Mouse (Mus musculus): ENCODE results near the gene Dlat. TPM values are rescaled to one million over a fixed set of nuclear protein-coding genes. Genes with fewer than 3 reads are reported as not detected.
A peak's percentile ranks its signal among the peaks of the same experiment; 100 is the strongest.

Gene Dlat
- polyA plus RNA-seq, 1 experiment from 2014 or later: 54.3 TPM

DNA sequence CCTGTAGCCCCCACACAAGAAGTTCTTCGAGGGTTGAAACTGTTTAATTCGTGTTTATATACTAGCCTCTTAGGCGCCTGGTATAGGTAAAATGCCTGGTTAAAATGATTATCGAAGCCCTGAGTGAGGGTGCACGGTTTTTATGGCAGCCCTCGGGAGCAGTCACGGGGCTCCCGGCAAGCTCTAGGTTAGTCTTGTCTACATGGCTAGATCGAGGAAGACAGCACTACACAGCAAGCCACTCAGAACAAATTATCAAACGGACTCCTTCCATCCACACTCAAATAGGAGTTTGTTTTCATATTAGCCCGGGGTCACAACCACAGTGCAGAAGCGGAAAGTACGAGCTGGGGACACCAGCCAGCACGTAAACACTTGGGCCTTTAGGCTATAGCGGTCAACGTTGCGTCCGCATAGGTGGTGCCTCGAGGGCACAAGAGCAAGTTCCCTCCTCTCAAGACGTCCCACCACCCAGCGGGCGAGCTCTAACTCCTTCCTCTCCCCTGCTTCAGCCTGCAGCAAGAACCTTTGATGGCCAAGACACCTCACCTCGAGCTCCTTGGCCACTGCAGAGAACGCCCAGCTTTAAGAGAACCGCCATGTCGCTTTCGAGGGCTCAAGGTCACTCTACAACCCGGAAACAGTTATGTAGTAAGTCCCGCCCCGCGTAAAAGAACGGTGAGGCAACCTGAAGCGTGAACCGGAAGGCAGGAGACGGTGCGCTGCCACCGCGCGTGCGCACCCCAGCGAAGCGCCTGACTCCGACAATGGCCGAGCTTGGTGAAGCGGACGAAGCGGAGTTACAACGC, 56.2 kb downstream of the Dlat start, which contains the start of the genes Sdhd and Timm8b:
Gene Sdhd (minus strand): TSS at position 624 of the 809 bp plus-strand sequence.
Gene Timm8b (plus strand): TSS at position 722 of the 809 bp plus-strand sequence.
- no peaks in the 10 kb centered on the region for H3K27me3 ChIP-seq (ENCODE audit: control insufficient read depth, insufficient read depth, low read depth, low read length)
- H3K27ac ChIP-seq (ENCODE audit: low read length): peak within 1 kb of the TSS; percentile 85
- ATAC-seq: peak; percentile 99
- WGBS: under 1% methylated on average over 48 of the region's 48 CpGs
- peak within 1 kb of the TSS; percentile 76 for H3K4me3 ChIP-seq (ENCODE audit: low read depth, low read length)
- H3K4me2 ChIP-seq (ENCODE audit: low read length): peak within 1 kb of the TSS; percentile 94
- no peaks in the 10 kb centered on the region for H3K9me3 ChIP-seq (replicated peaks; ENCODE audit: control insufficient read depth, low read length, poor library complexity, severe bottlenecking)
- H3K4me1 ChIP-seq (ENCODE audit: control insufficient read depth, insufficient read depth, low read length): peaks cover 26% of the 10 kb centered on the region
- peaks cover 16% of the 10 kb centered on the region for H3K36me3 ChIP-seq (ENCODE audit: control insufficient read depth, insufficient read depth, low read length)
- peak within 1 kb of the TSS; percentile 89 for H3K9ac ChIP-seq (ENCODE audit: low read depth, low read length)

DNA sequence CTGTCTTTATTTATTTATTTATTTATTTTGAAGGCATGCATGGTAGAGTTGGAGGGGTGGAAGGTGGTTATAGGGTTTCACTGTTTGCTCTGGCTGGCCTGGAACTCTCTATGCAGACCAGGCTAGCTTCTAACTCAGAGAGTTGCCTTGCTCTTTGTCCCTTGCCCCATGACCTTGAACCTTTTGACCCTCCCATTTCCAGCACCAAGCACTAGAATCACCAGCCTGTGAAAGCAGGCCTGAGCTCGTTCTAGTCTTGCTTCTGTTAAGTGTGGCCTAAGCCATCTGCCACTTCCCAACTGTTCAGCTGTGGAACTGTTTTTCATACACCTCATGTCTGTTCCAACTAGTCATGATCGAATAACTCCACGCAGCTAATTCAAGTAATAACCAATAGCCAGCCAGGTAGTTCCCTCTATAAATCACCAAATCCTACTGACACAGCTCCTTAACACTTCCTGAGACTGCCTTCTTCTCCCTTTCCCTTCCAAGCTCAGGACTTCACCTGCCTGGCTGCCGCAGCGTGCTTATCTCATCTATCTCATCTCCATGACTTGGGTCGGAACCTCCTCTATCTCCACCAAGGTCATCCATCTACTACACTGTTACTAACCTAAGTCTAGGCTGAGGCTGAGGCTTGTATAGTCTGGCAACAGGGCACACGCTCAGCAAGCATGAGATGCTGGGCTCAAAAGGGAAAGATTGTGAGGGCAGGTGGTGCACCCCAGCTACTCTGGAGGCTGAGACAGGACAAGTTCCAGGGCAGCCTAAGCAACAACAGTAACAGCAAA, 57.3 kb downstream of the Dlat start:
- peak overlapping the region; percentile 76; the same call in 1 of the 2 replicates for H3K4me3 ChIP-seq (ENCODE audit: low read depth, low read length)
- H3K9ac ChIP-seq (ENCODE audit: low read depth, low read length): no peak overlapping the region
- H3K36me3 ChIP-seq (ENCODE audit: control insufficient read depth, insufficient read depth, low read length): peaks cover 17% of the 10 kb centered on the region
- peaks cover 26% of the 10 kb centered on the region for H3K4me1 ChIP-seq (ENCODE audit: control insufficient read depth, insufficient read depth, low read length)
- WGBS: 92% methylated on average over 7 of the region's 7 CpGs
- H3K9me3 ChIP-seq (replicated peaks; ENCODE audit: control insufficient read depth, low read length, poor library complexity, severe bottlenecking): no peaks in the 10 kb centered on the region
- peak overlapping the region; percentile 94 for H3K4me2 ChIP-seq (ENCODE audit: low read length)
- H3K27me3 ChIP-seq (ENCODE audit: control insufficient read depth, insufficient read depth, low read depth, low read length): no peaks in the 10 kb centered on the region
- ATAC-seq: no peak
- H3K27ac ChIP-seq (ENCODE audit: low read length): no peak overlapping the region

DNA sequence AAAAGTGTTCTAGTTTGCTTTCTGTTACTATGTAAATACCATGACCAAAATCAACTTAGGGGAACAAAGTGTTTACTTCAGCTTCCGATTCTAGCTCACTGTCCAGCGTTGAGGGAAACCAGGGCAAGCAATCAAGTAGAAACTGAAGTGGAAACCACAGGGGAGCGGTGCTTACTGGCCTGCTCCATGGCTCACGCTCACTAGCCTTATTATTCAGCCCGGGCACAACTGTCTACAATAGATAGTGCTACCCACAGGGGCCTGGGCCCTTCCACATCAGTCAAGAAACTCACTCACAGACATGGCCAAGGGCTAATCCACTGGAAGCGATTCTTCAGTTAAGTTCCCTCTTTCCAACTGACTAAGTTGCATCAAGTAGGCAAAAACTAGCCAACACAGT, 58.0 kb downstream of the Dlat start:
- no peak overlapping the region for H3K4me3 ChIP-seq (ENCODE audit: low read depth, low read length)
- WGBS: 86% methylated on average over 6 of the region's 6 CpGs
- H3K36me3 ChIP-seq (ENCODE audit: control insufficient read depth, insufficient read depth, low read length): peaks cover 23% of the 10 kb centered on the region
- H3K27me3 ChIP-seq (ENCODE audit: control insufficient read depth, insufficient read depth, low read depth, low read length): no peaks in the 10 kb centered on the region
- no peak overlapping the region for H3K4me2 ChIP-seq (ENCODE audit: low read length)
- no peak overlapping the region for H3K9ac ChIP-seq (ENCODE audit: low read depth, low read length)
- peaks cover 26% of the 10 kb centered on the region for H3K4me1 ChIP-seq (ENCODE audit: control insufficient read depth, insufficient read depth, low read length)
- no peaks in the 10 kb centered on the region for H3K9me3 ChIP-seq (replicated peaks; ENCODE audit: control insufficient read depth, low read length, poor library complexity, severe bottlenecking)
- ATAC-seq: no peak
- H3K27ac ChIP-seq (ENCODE audit: low read length): no peak overlapping the region

DNA sequence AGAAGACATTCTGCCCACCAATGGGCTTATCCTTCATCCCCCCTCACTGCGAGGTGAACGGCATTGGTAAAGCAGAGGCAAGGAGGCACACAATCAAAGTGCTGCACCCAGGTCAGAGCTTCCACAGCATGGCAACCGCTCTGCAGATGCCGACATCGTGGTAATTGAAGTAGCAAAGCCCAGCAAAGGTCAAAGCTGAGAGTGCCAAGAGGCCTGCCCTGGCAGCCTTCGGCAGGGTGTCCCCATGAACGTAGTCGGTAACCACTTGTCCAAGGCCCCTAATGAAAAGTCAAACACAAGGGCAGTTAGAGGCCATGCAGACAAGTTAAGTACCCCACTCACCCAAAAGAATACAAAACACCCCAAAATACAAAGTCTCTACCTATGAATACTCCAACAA, 62.6 kb downstream of the Dlat start:
- H3K4me2 ChIP-seq (ENCODE audit: low read length): no peak overlapping the region
- no peaks in the 10 kb centered on the region for H3K9me3 ChIP-seq (replicated peaks; ENCODE audit: control insufficient read depth, low read length, poor library complexity, severe bottlenecking)
- 98% methylated on average over 8 of the region's 8 CpGs for WGBS
- H3K4me3 ChIP-seq (ENCODE audit: low read depth, low read length): no peak overlapping the region
- H3K36me3 ChIP-seq (ENCODE audit: control insufficient read depth, insufficient read depth, low read length): peaks cover 31% of the 10 kb centered on the region
- no peak overlapping the region for H3K9ac ChIP-seq (ENCODE audit: low read depth, low read length)
- H3K4me1 ChIP-seq (ENCODE audit: control insufficient read depth, insufficient read depth, low read length): peaks cover 5% of the 10 kb centered on the region
- no peaks in the 10 kb centered on the region for H3K27me3 ChIP-seq (ENCODE audit: control insufficient read depth, insufficient read depth, low read depth, low read length)
- H3K27ac ChIP-seq (ENCODE audit: low read length): no peak overlapping the region
- ATAC-seq: no peak

DNA sequence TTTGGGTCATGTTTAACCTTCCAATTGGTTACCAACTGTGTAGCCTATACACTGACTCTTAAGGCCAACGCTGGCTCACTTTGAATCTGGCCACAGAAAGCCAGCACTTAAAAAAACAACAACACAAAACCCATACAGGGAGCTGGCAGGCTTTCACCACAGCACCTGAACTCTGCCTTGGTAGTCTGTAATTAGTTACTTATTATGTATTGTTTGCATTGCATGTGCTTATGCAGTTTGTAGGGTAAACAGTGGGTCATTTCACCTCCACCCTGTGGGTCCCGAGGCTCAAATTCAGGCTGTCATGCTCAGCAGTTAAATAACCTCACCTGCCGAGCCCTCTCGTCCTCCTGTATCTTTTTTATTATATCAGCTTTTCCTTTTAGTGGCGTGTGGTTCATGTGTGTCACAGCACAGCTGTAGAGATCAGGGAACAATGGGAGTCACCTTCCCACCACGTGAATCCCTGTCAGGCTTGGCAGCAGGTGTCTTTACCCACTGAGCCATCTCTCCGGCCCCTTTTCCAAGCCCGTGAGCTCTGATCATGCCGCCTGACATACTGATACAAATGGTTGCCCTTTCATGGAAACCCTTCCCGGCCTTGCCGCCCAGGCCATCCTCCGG, 64.7 kb downstream of the Dlat start:
- Histone ChIP-seq H3K4me1 (ENCODE audit: control insufficient read depth, insufficient read depth, low read length) (no peaks in the 10 kb centered on the region), H3K9ac (ENCODE audit: low read depth, low read length) (no peak overlapping the region), H3K9me3 (replicated peaks; ENCODE audit: control insufficient read depth, low read length, poor library complexity, severe bottlenecking) (no peaks in the 10 kb centered on the region), H3K4me3 (ENCODE audit: low read depth, low read length) (no peak overlapping the region), H3K27me3 (ENCODE audit: control insufficient read depth, insufficient read depth, low read depth, low read length) (no peaks in the 10 kb centered on the region), H3K4me2 (ENCODE audit: low read length) (no peak overlapping the region), H3K36me3 (ENCODE audit: control insufficient read depth, insufficient read depth, low read length) (peaks cover 28% of the 10 kb centered on the region), H3K27ac (ENCODE audit: low read length) (no peak overlapping the region)
- 81% methylated on average over 12 of the region's 12 CpGs for whole genome bisulfite sequencing
- no peak for ATAC-seq

DNA sequence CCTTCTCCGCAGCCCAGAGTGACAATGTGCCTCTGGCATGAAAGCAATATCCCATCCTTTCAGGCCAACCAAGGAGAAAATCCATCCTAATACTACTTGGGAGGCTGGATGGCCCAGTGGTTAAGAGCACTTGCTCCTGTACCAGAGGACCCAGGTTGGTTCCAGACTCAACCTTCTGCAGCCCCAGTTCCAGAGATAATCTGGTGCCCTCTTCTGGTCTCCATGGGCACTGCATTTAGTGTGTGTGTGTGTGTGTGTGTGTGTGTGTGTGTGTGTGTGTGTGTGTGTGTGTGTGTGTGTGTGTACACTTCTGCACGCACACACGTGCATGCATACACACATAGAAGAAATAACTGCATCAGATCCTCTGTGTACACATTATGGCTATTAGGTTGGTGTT, 66.0 kb downstream of the Dlat start:
- H3K4me2 ChIP-seq (ENCODE audit: low read length): no peak overlapping the region
- no peak overlapping the region for H3K4me3 ChIP-seq (ENCODE audit: low read depth, low read length)
- ATAC-seq: no peak
- H3K27me3 ChIP-seq (ENCODE audit: control insufficient read depth, insufficient read depth, low read depth, low read length): no peaks in the 10 kb centered on the region
- H3K27ac ChIP-seq (ENCODE audit: low read length): no peak overlapping the region
- no peaks in the 10 kb centered on the region for H3K9me3 ChIP-seq (replicated peaks; ENCODE audit: control insufficient read depth, low read length, poor library complexity, severe bottlenecking)
- 85% methylated on average over 3 of the region's 3 CpGs for WGBS
- H3K4me1 ChIP-seq (ENCODE audit: control insufficient read depth, insufficient read depth, low read length): no peaks in the 10 kb centered on the region
- no peak overlapping the region for H3K9ac ChIP-seq (ENCODE audit: low read depth, low read length)
- H3K36me3 ChIP-seq (ENCODE audit: control insufficient read depth, insufficient read depth, low read length): peaks cover 23% of the 10 kb centered on the region

DNA sequence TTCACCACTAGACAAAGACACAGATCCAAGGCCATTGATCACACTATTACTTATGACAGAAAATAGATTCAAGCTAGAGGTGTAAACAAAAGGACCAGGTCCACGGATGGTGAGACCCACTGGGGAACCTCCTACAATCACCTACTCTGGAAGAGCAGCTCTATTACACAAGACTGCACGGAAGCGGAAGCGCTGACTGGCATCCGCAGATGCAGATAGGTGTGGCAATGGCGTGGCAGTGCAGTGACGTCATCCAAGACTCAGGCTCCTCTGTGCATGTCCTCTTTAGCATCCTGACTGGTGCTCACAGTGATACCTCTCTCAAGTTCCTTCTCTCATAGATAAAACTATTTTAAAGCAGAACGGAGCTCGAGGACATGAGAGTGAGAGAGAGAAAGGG, 66.6 kb downstream of the Dlat start:
- no peak for ATAC-seq
- Histone ChIP-seq H3K4me1 (ENCODE audit: control insufficient read depth, insufficient read depth, low read length) (no peaks in the 10 kb centered on the region), H3K9me3 (replicated peaks; ENCODE audit: control insufficient read depth, low read length, poor library complexity, severe bottlenecking) (no peaks in the 10 kb centered on the region), H3K4me2 (ENCODE audit: low read length) (no peak overlapping the region), H3K27me3 (ENCODE audit: control insufficient read depth, insufficient read depth, low read depth, low read length) (no peaks in the 10 kb centered on the region), H3K27ac (ENCODE audit: low read length) (no peak overlapping the region), H3K9ac (ENCODE audit: low read depth, low read length) (no peak overlapping the region), H3K4me3 (ENCODE audit: low read depth, low read length) (no peak overlapping the region), H3K36me3 (ENCODE audit: control insufficient read depth, insufficient read depth, low read length) (peaks cover 18% of the 10 kb centered on the region)
- 92% methylated on average over 9 of the region's 9 CpGs for WGBS

DNA sequence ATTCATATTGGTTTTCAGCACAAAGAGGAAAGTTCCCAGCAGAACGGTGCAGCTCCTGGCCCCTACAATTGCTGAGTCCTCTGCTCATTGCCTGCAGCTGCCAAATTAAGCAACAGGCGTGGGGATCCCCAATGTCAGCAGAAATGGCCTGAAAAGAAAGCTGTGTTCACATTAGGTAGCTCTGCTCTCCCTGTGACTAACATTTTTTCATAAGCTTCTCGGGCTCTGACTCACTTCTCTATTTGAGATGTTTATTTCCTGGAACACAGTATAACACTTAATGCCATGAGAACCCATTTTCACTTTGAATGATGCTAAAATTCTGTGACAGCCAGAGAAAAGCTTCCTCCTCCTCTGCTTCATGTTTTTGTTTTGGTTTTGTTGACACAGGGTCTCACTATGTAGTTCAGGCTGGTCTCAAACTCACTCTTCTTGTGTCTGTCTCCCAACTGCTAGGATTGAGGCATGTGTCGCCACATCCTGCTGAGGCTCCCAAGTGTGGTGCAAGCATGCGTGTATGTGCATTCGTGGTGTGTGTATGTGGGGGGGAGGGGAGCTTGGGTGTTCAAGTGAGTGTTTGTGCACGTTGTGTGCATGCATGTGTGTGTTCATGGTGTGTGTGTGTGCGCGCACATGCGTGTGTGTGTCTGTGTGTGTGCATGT, 68.6 kb downstream of the Dlat start:
- no peak for ATAC-seq
- no peak overlapping the region for H3K4me3 ChIP-seq (ENCODE audit: low read depth, low read length)
- H3K4me2 ChIP-seq (ENCODE audit: low read length): no peak overlapping the region
- no peaks in the 10 kb centered on the region for H3K4me1 ChIP-seq (ENCODE audit: control insufficient read depth, insufficient read depth, low read length)
- H3K27ac ChIP-seq (ENCODE audit: low read length): no peak overlapping the region
- H3K27me3 ChIP-seq (ENCODE audit: control insufficient read depth, insufficient read depth, low read depth, low read length): no peaks in the 10 kb centered on the region
- H3K36me3 ChIP-seq (ENCODE audit: control insufficient read depth, insufficient read depth, low read length): peaks cover 5% of the 10 kb centered on the region
- 80% methylated on average over 10 of the region's 10 CpGs for WGBS
- no peaks in the 10 kb centered on the region for H3K9me3 ChIP-seq (replicated peaks; ENCODE audit: control insufficient read depth, low read length, poor library complexity, severe bottlenecking)
- no peak overlapping the region for H3K9ac ChIP-seq (ENCODE audit: low read depth, low read length)
